ENCODE assay signal across 8 mouse cellular contexts in genomic region chr6:38432457-38432856, GRCm38 (mm10). TPM values are rescaled to one million over a fixed set of nuclear protein-coding genes. Genes with fewer than 3 reads are reported as not detected.
A peak's percentile ranks its signal among the peaks of the same experiment; 100 is the strongest.
DNase-seq lines count a peak whose midpoint lies in the region; ATAC-seq lines count a peak whose summit lies in the region.
"Not testable (repeated sequence)": the region's sequence is repeated elsewhere in the genome, so short reads cannot be mapped to it uniquely, and the experiment has no call there.

No protein-coding gene starts in this region.

- H3K79me2 ChIP-seq in macrophage (ENCODE audit: inconsistent target) = peaks cover 29% of the 10 kb centered on the region

- not testable (repeated sequence) for H3K36me3 ChIP-seq in embryonic facial prominence, embryonic 14.5 days (ENCODE audit: control insufficient read depth, insufficient read depth, low read length); heart, embryonic 12.5 days; intestine, embryonic 15.5 days; limb, embryonic 13.5 days; macrophage (ENCODE audit: inconsistent target)

- ATAC-seq in embryonic facial prominence, embryonic 14.5 days (ENCODE audit: low read depth); heart, embryonic 12.5 days (ENCODE audit: insufficient number of reproducible peaks, low FRiP score); intestine, embryonic 15.5 days; limb, embryonic 13.5 days (ENCODE audit: low FRiP score, low read depth): not testable (repeated sequence)

- 75% methylated on average over 5 of the region's 5 CpGs for WGBS in embryonic facial prominence, embryonic 14.5 days
- 77% methylated on average over 5 of the region's 5 CpGs for WGBS in heart, embryonic 12.5 days
- 77% methylated on average over 5 of the region's 5 CpGs for WGBS in intestine, embryonic 15.5 days
- 72% methylated on average over 5 of the region's 5 CpGs for WGBS in limb, embryonic 13.5 days
- 96% methylated on average over 4 of the region's 5 CpGs for WGBS in macrophage (ENCODE audit: missing documents)

- DNase-seq in 3134 (ENCODE audit: extremely low read depth, insufficient read length, low spot score) = peak; percentile 26
- DNase-seq in adrenal gland, adult (ENCODE audit: inconsistent age in 2 of 2, low spot score in 1 of 2) = peak; percentile 23 to 40
- DNase-seq in embryonic facial prominence, embryonic 14.5 days (ENCODE audit: low spot score) = not testable (repeated sequence)
- peak; percentile 32 to 46 for DNase-seq in right cerebral cortex, postnatal 10 days (ENCODE audit: low spot score in 2 of 2)

- not testable (repeated sequence) for H3K27ac ChIP-seq in embryonic facial prominence, embryonic 14.5 days (replicated peaks; ENCODE audit: low read depth, low read length); heart, embryonic 12.5 days (ENCODE audit: poor library complexity, severe bottlenecking); intestine, embryonic 15.5 days; limb, embryonic 13.5 days
- peak overlapping the region; percentile 66; the same call in 1 of the 2 replicates for H3K27ac ChIP-seq in macrophage

- peak overlapping the region; percentile 94 for H3K4me3 ChIP-seq in embryonic facial prominence, embryonic 14.5 days (ENCODE audit: low read depth, low read length)
- peak overlapping the region; percentile 73 for H3K4me3 ChIP-seq in heart, embryonic 12.5 days
- not testable (repeated sequence) for H3K4me3 ChIP-seq in intestine, embryonic 15.5 days (replicated peaks)
- peak overlapping the region; percentile 97 for H3K4me3 ChIP-seq in limb, embryonic 13.5 days
- peak overlapping the region; percentile 52 for H3K4me3 ChIP-seq in macrophage (ENCODE audit: inconsistent target)

- not testable (repeated sequence) for H3K27me3 ChIP-seq in embryonic facial prominence, embryonic 14.5 days (replicated peaks; ENCODE audit: control insufficient read depth, insufficient read depth, low read length); heart, embryonic 12.5 days (replicated peaks); intestine, embryonic 15.5 days (replicated peaks); limb, embryonic 13.5 days

- peak overlapping the region; percentile 57 for H3K4me2 ChIP-seq in embryonic facial prominence, embryonic 14.5 days (ENCODE audit: low read depth, low read length)
- peak overlapping the region; percentile 81 for H3K4me2 ChIP-seq in heart, embryonic 12.5 days
- H3K4me2 ChIP-seq in intestine, embryonic 15.5 days (replicated peaks) = peak overlapping the region; percentile 79; the same call in 1 of the 2 replicates
- peak overlapping the region; percentile 68 for H3K4me2 ChIP-seq in limb, embryonic 13.5 days (replicated peaks)

- H3K4me1 ChIP-seq in embryonic facial prominence, embryonic 14.5 days (ENCODE audit: control insufficient read depth, insufficient read depth, low read length); heart, embryonic 12.5 days (replicated peaks); intestine, embryonic 15.5 days (replicated peaks): not testable (repeated sequence)
- peaks cover 11% of the 10 kb centered on the region for H3K4me1 ChIP-seq in limb, embryonic 13.5 days

- not testable (repeated sequence) for H3K9ac ChIP-seq in embryonic facial prominence, embryonic 14.5 days (ENCODE audit: low read depth, low read length); heart, embryonic 12.5 days; intestine, embryonic 15.5 days; limb, embryonic 13.5 days

- not testable (repeated sequence) for H3K9me3 ChIP-seq in embryonic facial prominence, embryonic 14.5 days (ENCODE audit: control insufficient read depth, low read length); heart, embryonic 12.5 days (replicated peaks); intestine, embryonic 15.5 days; limb, embryonic 13.5 days

RNA-seq across cellular contexts. Expression of gene Ubn2, which starts 1.3 kb away (rescaled TPM):
- polyA plus RNA-seq in embryonic facial prominence, embryonic 14.5 days (2014; fragmentation: Nextera tagmentation; extraction: Ambion mirVana) = 10.0 and 13.8 TPM in 2 replicates
- 11.7 and 14.7 TPM in 2 replicates for polyA plus RNA-seq in heart, embryonic 12.5 days (2016; fragmentation: Nextera tagmentation; extraction: Ambion mirVana)
- polyA plus RNA-seq in intestine, embryonic 15.5 days (2015; fragmentation: Nextera tagmentation; extraction: Ambion mirVana) = 9.5 and 11.7 TPM in 2 replicates
- polyA plus RNA-seq in limb, embryonic 13.5 days (2015; fragmentation: Nextera tagmentation; extraction: Ambion mirVana) = 16.7 and 18.9 TPM in 2 replicates
- total RNA-seq in macrophage (2018; cell fraction: chromatin; rRNA removed) = 100 to 1,000 TPM in 24 of 26 experiments, 10 to 100 TPM in 2; 94.4 to 294 (median 180) TPM
- 10 to 100 TPM; 10.8 to 22.4 (median 15.8) TPM for total RNA-seq in macrophage (2018; cell fraction: cytosol; rRNA removed)
- 100 to 1,000 TPM in 10 of 26 experiments, 10 to 100 TPM in 16; 41.1 to 200 (median 86.8) TPM for total RNA-seq in macrophage (2018; cell fraction: nucleus; rRNA removed)
- 6.9 to 10.1 TPM (median 7.6 TPM) in 3 replicates for polyA plus RNA-seq in macrophage (2018)

RNA-seq across cellular contexts. Expression of gene Ttc26, which starts 51.2 kb away (rescaled TPM):
- 5.0 and 5.3 TPM in 2 replicates for polyA plus RNA-seq in embryonic facial prominence, embryonic 14.5 days (2014; fragmentation: Nextera tagmentation; extraction: Ambion mirVana)
- 3.4 and 3.5 TPM in 2 replicates for polyA plus RNA-seq in heart, embryonic 12.5 days (2016; fragmentation: Nextera tagmentation; extraction: Ambion mirVana)
- 3.8 and 4.0 TPM in 2 replicates for polyA plus RNA-seq in intestine, embryonic 15.5 days (2015; fragmentation: Nextera tagmentation; extraction: Ambion mirVana)
- polyA plus RNA-seq in limb, embryonic 13.5 days (2015; fragmentation: Nextera tagmentation; extraction: Ambion mirVana) = 9.0 and 10.3 TPM in 2 replicates
- total RNA-seq in macrophage (2018; cell fraction: chromatin; rRNA removed) = 1 to 10 TPM in 13 of 26 experiments, under 1 TPM in 8, not detected in 5; 0.43 to 4.4 (median 1.4) TPM
- total RNA-seq in macrophage (2018; cell fraction: cytosol; rRNA removed) = under 1 TPM; 0.09 to 0.89 (median 0.42) TPM
- total RNA-seq in macrophage (2018; cell fraction: nucleus; rRNA removed) = 1 to 10 TPM in 5 of 26 experiments, under 1 TPM in 19, not detected in 2; 0.12 to 1.7 (median 0.50) TPM
- 0.19 to 0.32 TPM (median 0.26 TPM) in 3 replicates for polyA plus RNA-seq in macrophage (2018)
